Mouse (Mus musculus): ENCODE measurements around the gene Ovol2. TPM values are rescaled to one million over a fixed set of nuclear protein-coding genes. Genes with fewer than 3 reads are reported as not detected.
"Not testable (repeated sequence)": the region's sequence is repeated elsewhere in the genome, so short reads cannot be mapped to it uniquely, and the experiment has no call there.

The Ovol2 gene
- not detected for total RNA-seq (2021)

- DNase-seq, result peak in 1 of 2 experiments; percentile 7
- intact Hi-C loops (cut with DNase I), result no loop called here
Observed at GRCm38 (mm10) chr2:144331401-144332302, at the start of gene Ovol2. Gene Ovol2, minus strand, starts transcription at chr2:144332146.

DNA sequence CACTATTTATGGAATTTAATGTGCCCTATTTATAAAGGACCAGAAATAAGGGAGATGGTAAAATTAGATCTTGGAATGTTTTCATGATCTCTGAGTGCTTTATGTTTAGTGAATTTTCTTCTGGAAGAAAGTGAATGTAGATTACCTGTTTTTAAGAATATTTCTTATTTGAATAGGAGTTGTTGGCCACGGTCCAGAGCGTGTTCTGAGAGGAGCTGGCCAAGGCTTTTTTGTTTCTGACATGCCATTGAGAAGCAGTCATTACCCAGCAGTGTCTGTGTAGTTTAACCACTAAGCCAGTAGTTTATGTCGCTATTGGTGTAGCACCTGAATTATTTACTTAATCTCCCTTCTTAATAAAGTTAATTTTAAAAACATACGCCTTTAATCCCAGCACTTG, 49.8 kb upstream of the Ovol2 start:
- intact Hi-C loops (cut with DNase I), result no loop called here
- DNase-seq, result no peak

- intact Hi-C loops (cut with DNase I), result no loop called here
- DNase-seq, result no peak
Observed at GRCm38 (mm10) chr2:144381293-144381692, 49.3 kb upstream of the Ovol2 start.

GRCm38 (mm10) chr2:144375063-144375703, 43.2 kb upstream of the Ovol2 start:
- intact Hi-C loops (cut with DNase I), result loop anchor here (10.0 kb wide), 1 partner anchor 160 kb away; no protein-coding TSS in a partner anchor
- no peak for DNase-seq

- intact Hi-C loops (cut with DNase I), result loop anchor here (10.0 kb wide), 1 partner anchor 162 kb away; no protein-coding TSS in a partner anchor
- DNase-seq, result no peak
Observed at GRCm38 (mm10) chr2:144373063-144373462, 41.1 kb upstream of the Ovol2 start.

GRCm38 (mm10) chr2:144371566-144371965, 39.6 kb upstream of the Ovol2 start:
- intact Hi-C loops (cut with DNase I), result loop anchor here (10.0 kb wide), 1 partner anchor 163 kb away; no protein-coding TSS in a partner anchor
- no peak for DNase-seq

GRCm38 (mm10) chr2:144369511-144369910, 37.6 kb upstream of the Ovol2 start:
- DNase-seq, result no peak
- intact Hi-C loops (cut with DNase I), result loop anchor here (5.0 kb wide), 2 partner anchors 88 to 188 kb away; partner anchors contain the start of gene Sec23b

DNA sequence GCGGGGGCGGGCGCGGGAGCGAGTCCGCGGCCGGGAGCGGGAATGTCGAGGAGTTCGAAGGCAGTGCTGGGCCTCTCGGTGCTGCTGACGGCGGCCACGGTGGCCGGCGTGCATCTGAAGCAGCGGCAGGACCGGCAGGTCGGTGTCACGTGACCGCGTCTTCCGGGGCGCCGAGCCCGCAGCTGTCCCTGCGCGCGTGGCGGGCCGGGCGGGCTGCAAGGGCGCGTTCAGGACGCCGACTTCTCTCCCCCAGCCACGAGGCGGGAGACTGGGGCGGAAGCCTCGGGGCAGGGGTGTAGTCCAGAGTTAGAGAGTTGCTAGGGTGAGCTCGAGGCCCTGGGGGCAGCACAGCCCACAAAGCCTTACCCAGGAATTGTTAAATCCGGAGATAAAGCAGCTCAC, 37.1 kb upstream of the Ovol2 start:
- intact Hi-C loops (cut with DNase I), result loop anchor here (5.0 kb wide), 2 partner anchors 88 to 188 kb away; partner anchors contain the start of gene Sec23b
- no peak for DNase-seq

DNA sequence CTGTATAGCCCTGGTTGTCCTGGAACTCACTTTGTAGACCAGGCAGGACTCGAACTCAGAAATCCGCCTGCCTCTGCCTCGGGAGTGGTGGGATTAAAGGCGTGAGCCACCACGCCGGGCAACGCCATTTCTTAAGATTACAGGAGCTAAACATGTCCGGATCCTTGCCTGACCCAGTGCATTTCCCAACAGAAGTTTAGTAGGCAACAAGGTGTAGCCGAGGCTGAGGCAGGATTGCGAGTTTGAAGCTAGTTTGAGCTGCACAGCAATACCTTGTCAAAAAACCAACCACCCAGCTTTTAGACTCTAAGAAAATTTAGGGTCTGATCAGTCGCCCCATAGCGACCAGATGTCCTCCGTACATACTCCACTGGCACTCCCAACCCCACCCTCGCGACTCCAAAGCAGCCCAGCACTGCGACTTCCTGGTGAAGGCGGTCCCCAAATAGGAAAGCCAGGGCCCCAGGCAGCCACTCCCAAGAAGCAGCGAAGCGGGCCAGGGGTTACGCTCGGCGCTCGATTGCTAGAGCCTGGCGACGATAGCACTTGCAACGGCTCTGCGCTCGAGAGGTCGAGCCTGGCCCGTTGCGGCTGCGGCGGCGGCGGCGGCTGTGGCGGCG, 36.6 kb upstream of the Ovol2 start, which contains the start of the genes Kat14 and Pet117:
Gene Kat14 (plus strand): TSS at position 584 of the 620 bp plus-strand sequence.
Gene Pet117 (plus strand): TSS at position 597 of the 620 bp plus-strand sequence.
- DNase-seq, result peak; percentile 95 to 97
- intact Hi-C loops (cut with DNase I), result loop anchor here (5.0 kb wide), 2 partner anchors 89 to 189 kb away; partner anchors contain the start of gene Sec23b

DNA sequence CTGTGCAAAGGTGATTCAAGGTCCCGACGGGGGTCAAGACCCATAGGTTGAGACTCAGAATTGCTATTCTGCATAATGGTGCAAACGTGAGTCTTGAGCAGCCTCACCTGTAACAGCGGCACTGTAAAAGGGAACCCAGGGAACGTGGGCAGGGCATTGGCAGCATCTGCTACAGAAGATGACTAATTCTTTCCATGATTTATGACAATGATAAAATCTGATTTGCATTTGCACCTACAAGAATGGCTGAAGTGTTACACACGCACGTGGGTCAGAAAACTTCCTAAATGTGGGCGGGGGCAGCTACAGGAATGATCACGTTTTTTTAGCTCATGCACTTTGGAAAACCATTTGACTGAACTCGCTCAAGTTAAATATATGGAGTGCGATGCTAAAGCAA, 20.9 kb upstream of the Ovol2 start:
- DNase-seq, result no peak
- intact Hi-C loops (cut with DNase I), result no loop called here

DNA sequence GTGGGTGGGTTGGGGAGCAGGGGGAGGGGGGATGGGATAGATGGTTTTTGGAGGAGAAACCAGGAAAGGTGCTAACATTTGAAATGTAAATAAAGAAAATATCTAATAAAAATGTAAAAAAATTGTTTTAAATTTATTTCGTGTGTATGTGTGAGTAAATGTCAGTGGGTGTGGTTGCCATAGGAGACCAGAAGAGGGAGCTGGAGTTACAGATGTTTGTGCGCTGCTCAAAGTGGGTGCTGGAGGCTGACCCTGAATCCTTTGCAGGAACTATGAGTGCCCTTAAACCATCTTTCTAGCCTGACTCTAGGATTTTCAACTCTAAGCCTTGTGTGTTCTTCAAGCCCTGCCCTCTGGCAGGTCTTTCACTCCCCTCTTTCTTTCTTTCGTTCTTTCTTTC, 16.6 kb upstream of the Ovol2 start:
- intact Hi-C loops (cut with DNase I), result loop anchor here (5.0 kb wide), 1 partner anchor 104 kb away; no protein-coding TSS in a partner anchor
- DNase-seq, result no peak

DNA sequence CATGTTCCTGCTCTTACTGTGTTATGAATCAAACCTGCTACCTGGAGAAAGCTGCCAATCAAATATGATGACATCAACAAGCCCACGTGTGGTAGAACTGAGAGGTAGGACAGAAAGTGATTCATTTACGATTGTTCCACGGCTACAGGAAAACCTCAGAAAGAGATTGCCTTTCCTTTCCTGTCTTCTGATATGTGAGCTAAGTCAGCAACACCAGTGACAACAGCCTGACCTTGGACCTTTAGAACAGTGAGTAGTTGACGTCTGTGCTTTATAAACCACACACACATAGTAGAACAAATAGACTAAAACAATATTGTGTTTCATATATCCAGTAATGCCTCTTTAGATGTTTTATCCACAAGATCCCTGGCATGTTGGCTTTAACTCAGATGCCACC, 11.2 kb upstream of the Ovol2 start:
- intact Hi-C loops (cut with DNase I), result no loop called here
- no peak for DNase-seq

- intact Hi-C loops (cut with DNase I); DNase-seq: not testable (repeated sequence)
Observed at GRCm38 (mm10) chr2:144338149-144338548, 6.2 kb upstream of the Ovol2 start.

DNA sequence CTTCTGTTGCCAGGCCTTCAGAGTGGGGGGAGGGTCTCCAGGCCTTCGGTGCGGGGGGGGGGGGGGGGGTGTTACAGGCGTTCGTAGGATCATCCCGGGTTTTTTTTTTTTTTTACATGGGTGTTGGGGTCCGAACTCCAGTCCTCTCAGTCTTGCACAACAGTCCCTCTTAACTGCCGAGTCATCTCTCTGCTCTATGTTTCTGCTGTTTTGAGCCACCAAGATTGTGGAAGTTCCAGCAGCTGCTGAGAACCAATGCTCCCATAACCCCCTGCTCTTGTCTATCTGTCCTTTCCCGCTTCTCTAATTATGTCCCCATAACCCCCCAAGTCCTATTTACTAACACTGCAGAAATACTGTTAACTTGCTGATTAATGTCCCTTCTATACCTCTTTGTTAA, 5.8 kb upstream of the Ovol2 start:
- intact Hi-C loops (cut with DNase I), result no loop called here
- no peak for DNase-seq

DNA sequence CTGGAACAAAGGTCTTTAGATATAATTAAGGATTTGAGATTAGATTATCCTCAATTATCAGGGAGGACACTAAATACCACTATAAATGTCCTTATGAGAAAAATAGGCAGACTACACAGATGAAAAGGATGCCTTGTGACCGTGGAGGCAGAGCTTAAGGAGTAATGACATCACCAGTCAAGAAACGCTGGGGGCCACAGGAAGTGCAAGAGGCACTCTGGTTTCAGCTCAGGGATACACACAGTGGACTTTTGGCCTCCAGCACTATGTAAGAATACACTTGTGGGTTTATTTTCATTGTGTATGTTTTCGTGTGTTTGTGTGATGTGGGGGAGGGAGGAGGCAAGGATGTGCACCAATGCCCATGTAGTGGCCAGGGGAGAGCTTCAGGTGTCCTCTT, 5.3 kb upstream of the Ovol2 start:
- peak in 1 of 2 experiments; percentile 5 for DNase-seq
- intact Hi-C loops (cut with DNase I), result no loop called here

DNA sequence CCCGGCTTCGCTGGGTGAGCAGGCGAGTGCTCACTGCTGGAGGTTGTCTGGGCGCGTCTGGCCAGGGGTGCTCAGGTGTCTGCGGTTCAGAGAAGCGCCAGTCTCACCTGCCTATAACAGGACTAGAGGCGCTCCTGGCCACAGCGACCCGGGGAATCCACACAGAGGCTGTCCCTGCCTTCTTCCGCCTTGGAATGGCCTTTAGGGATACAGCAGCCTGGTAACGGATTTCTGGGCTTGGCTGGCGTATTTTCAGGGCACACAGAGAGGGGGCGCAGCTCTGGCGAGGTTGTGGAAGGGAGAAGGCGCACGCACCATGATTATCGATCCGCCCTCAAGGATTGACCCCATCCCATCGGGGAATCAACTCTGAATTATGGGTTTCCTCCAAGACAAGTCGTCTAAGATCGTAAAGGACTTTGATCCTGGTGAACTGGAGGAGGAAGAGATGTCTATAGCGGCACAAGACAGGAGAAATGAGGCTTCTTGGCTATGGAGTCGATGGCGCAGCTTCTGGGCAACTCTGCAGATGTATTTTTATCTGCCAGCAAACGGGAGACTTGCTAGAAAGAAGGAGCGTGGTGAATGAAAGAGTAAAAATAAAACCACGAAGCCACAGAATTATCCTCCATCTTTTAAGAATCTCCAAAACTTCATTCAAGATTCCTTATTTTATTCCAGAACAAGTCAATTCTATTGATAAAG, 1.3 kb upstream of the Ovol2 start:
- DNase-seq, result no peak
- intact Hi-C loops (cut with DNase I), result no loop called here

DNA sequence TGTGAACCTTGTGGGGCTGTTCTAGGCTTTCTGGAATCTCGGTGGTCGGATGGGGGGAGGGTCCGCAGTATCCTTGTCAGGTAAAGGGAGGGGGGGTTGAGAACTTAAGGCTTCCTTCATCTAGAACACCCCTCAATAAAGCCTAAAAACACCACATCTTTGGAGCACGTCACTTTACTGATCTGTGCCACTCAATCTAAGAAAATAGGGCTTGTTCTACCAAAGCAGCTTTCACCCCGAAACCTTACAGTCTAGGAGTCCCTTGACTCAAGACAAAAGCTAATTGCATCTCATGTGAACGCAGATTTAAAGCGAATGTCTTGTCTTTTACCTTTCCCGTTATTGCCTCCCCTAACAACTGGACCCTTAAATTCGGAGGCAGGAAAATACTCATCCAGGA, 540 bp upstream of the Ovol2 start:
- intact Hi-C loops (cut with DNase I), result no loop called here

GRCm38 (mm10) chr2:144330960-144331371, 980 bp downstream of the Ovol2 start:
- peak; percentile 13 to 18 for DNase-seq
- intact Hi-C loops (cut with DNase I), result no loop called here

More for the DNA sequence above, 540 bp upstream of the Ovol2 start:
- no peak for DNase-seq

- DNase-seq, result peak in 1 of 2 experiments; percentile 14
- intact Hi-C loops (cut with DNase I), result no loop called here
Observed at GRCm38 (mm10) chr2:144330352-144330959, 1.5 kb downstream of the Ovol2 start.

DNA sequence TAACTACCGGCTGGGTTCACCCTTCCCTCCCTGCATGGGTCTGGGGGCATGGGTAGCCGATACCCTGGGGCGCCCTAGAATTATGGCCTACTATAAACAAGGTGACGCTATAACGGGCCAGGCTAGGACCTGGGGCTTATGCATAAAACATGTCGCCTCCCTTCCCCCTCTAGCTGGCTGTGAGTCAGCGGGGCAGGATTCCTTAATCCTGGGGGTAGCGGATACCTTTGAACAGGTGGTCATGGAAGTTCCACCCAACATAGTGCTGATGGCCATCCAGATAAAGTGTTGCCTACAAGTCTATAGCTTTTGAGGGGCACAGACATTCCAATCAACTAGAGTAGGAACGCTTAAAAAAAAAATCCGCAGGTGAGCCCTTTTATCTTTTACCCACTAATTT, 2.0 kb downstream of the Ovol2 start:
- no peak for DNase-seq
- intact Hi-C loops (cut with DNase I), result no loop called here

Measured in heart, postnatal 36 days (tissue).